Mouse (Mus musculus) liver, adult 2 months (tissue): Measurements from ENCODE around the gene Pnmal1.

ENCODE experiments used
- CTCF ChIP-seq: fragments of 200-500 bp; IDR thresholded peaks from 2 replicates; pipeline ENCODE4 v1.5.1; 2011; ENCODE audit warnings: low read depth, low read length, control low read depth
- POLR2A ChIP-seq: fragments of 200-500 bp; IDR thresholded peaks from 2 replicates; pipeline ENCODE4 v1.6.1; 2011; ENCODE audit warnings: low read length, control low read depth; ENCODE audit not compliant: insufficient read depth; ENCODE audit errors: extremely low read depth

DNA sequence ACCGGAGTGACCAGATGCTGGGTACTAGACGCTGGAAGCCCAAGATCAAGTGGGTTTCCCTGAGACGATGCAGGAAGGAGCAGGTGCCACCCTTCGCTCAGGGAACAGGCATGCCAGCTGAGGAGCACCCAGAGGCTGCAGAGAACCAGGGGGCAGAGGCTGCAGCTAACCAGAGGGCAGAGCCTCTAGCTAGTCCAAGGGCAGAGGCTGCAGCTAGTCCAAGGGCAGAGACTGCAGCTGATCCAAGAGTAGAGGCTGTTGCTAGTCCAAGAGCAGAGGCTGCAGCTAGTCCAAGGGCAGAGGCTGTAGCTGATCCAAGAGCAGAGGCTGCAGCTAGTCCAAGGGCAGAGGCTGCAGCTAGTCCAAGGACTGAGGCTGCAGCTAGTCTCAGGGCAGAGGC is 35.9 kb downstream of the Pnmal1 start:
- TF ChIP-seq CTCF (no peak), POLR2A (no peak)
